Mouse (Mus musculus): Measurements from ENCODE around the gene Fam131a. TPM values are rescaled to one million over a fixed set of nuclear protein-coding genes. Genes with fewer than 3 reads are reported as not detected.
A peak's percentile ranks its signal among the peaks of the same experiment; 100 is the strongest.

Gene Fam131a
- total RNA-seq, 1 experiment: 1.9 TPM

- H3K27ac ChIP-seq (ENCODE audit: insufficient read depth, low read depth, low read length, poor library complexity, severe bottlenecking): no peak overlapping the region
- H3K36me3 ChIP-seq (ENCODE audit: control insufficient read depth, insufficient read depth, low read length, poor library complexity, severe bottlenecking): no peaks in the 10 kb centered on the region; the same call in 1 of the 2 replicates
- H3K9ac ChIP-seq (ENCODE audit: insufficient read depth, low read depth, low read length, poor library complexity, severe bottlenecking): no peak overlapping the region
- in situ Hi-C loops (cut with MboI; ENCODE audit: low sequenced_read_pairs in 2 of 2, unreplicated experiment in 2 of 2): no loop called here
- H3K9me3 ChIP-seq (ENCODE audit: control insufficient read depth, insufficient read depth, low read depth, low read length): no peaks in the 10 kb centered on the region
- TF ChIP-seq CHD2 (IDR thresholded peaks at IDR 0.05; ENCODE audit: low read depth, low read length): no peak
- TF ChIP-seq HCFC1 (IDR thresholded peaks at IDR 0.05; ENCODE audit: borderline replicate concordance, insufficient read depth, low read length): no peak
- H3K4me3 ChIP-seq (ENCODE audit: insufficient read depth in 1 of 2, low read depth in 1 of 2, low read length in 2 of 2, poor library complexity in 1 of 2, severe bottlenecking in 1 of 2): no peak overlapping the region
- DNase-seq (ENCODE audit: low read depth, low spot score): no peak
- H3K4me1 ChIP-seq (ENCODE audit: control insufficient read depth in 2 of 2, insufficient read depth in 2 of 2, low read length in 2 of 2, poor library complexity in 1 of 2): no peaks in the 10 kb centered on the region
Measured at GRCm38 (mm10) chr16:20739845-20740244, 46.8 kb downstream of the Fam131a start.

- no peak overlapping the region for H3K4me3 ChIP-seq (ENCODE audit: insufficient read depth in 1 of 2, low read depth in 1 of 2, low read length in 2 of 2, poor library complexity in 1 of 2, severe bottlenecking in 1 of 2)
- H3K9ac ChIP-seq (ENCODE audit: insufficient read depth, low read depth, low read length, poor library complexity, severe bottlenecking): no peak overlapping the region
- no peak overlapping the region for H3K27ac ChIP-seq (ENCODE audit: insufficient read depth, low read depth, low read length, poor library complexity, severe bottlenecking)
- in situ Hi-C loops (cut with MboI; ENCODE audit: low sequenced_read_pairs in 2 of 2, unreplicated experiment in 2 of 2): no loop called here
- H3K4me1 ChIP-seq (ENCODE audit: control insufficient read depth in 2 of 2, insufficient read depth in 2 of 2, low read length in 2 of 2, poor library complexity in 1 of 2): 0 out of 4 replicates have a peak, but pooled peaks cover 0 to 2% of the 10 kb centered on the region in 2 experiments
- DNase-seq (ENCODE audit: low read depth, low spot score): no peak
- H3K9me3 ChIP-seq (ENCODE audit: control insufficient read depth, insufficient read depth, low read depth, low read length): no peaks in the 10 kb centered on the region
- no peaks in the 10 kb centered on the region for H3K36me3 ChIP-seq (ENCODE audit: control insufficient read depth, insufficient read depth, low read length, poor library complexity, severe bottlenecking)
- TF ChIP-seq ZC3H11A (IDR thresholded peaks at IDR 0.05; ENCODE audit: borderline replicate concordance, low read depth, low read length): no peak
- no peak for TF ChIP-seq CHD2 (IDR thresholded peaks at IDR 0.05; ENCODE audit: low read depth, low read length)
- no peak for TF ChIP-seq MAFK (IDR thresholded peaks at IDR 0.05; ENCODE audit: insufficient read depth, low read depth, low read length)
- TF ChIP-seq HCFC1 (IDR thresholded peaks at IDR 0.05; ENCODE audit: borderline replicate concordance, insufficient read depth, low read length): no peak
- TF ChIP-seq ZNF384 (IDR thresholded peaks at IDR 0.05; ENCODE audit: low read depth, low read length): no peak
Measured at GRCm38 (mm10) chr16:20746641-20747040, 53.6 kb downstream of the Fam131a start.

- Histone ChIP-seq H3K27ac (ENCODE audit: insufficient read depth, low read depth, low read length, poor library complexity, severe bottlenecking) (no peak overlapping the region), H3K4me1 (ENCODE audit: control insufficient read depth in 2 of 2, insufficient read depth in 2 of 2, low read length in 2 of 2, poor library complexity in 1 of 2) (0 out of 4 replicates have a peak, but pooled peaks cover 0 to 2% of the 10 kb centered on the region in 2 experiments), H3K36me3 (ENCODE audit: control insufficient read depth, insufficient read depth, low read length, poor library complexity, severe bottlenecking) (no peaks in the 10 kb centered on the region), H3K9me3 (ENCODE audit: control insufficient read depth, insufficient read depth, low read depth, low read length) (no peaks in the 10 kb centered on the region), H3K9ac (ENCODE audit: insufficient read depth, low read depth, low read length, poor library complexity, severe bottlenecking) (no peak overlapping the region), H3K4me3 (ENCODE audit: insufficient read depth in 1 of 2, low read depth in 1 of 2, low read length in 2 of 2, poor library complexity in 1 of 2, severe bottlenecking in 1 of 2) (no peak overlapping the region)
- in situ Hi-C loops (cut with MboI; ENCODE audit: low sequenced_read_pairs in 2 of 2, unreplicated experiment in 2 of 2): loop anchor here in 1 of 2 experiments (25.0 kb wide), 1 partner anchor 437 kb away; no protein-coding TSS in a partner anchor
- DNase-seq (ENCODE audit: low read depth, low spot score): no peak
- TF ChIP-seq ZC3H11A (IDR thresholded peaks at IDR 0.05; ENCODE audit: borderline replicate concordance, low read depth, low read length) (no peak), ZNF384 (IDR thresholded peaks at IDR 0.05; ENCODE audit: low read depth, low read length) (peak; percentile 80)
Measured at GRCm38 (mm10) chr16:20750518-20750917, 57.5 kb downstream of the Fam131a start.

Other genes with a start within 250 kb of the Fam131a start
- gene Eif2b5, start 194.4 kb upstream of the Fam131a start, total RNA-seq (2012; rRNA removed): 159 and 173 TPM in 2 replicates
- gene Dvl3, start 176.3 kb upstream of the Fam131a start, total RNA-seq (2012; rRNA removed): 10.6 and 10.8 TPM in 2 replicates
- gene Ap2m1, start 157.8 kb upstream of the Fam131a start, total RNA-seq (2012; rRNA removed): 170 and 236 TPM in 2 replicates
- 49.8 and 64.0 TPM in 2 replicates for gene Abcf3, start 144.7 kb upstream of the Fam131a start, total RNA-seq (2012; rRNA removed)
- 0.69 and 1.2 TPM in 2 replicates for gene Vwa5b2, start 103.8 kb upstream of the Fam131a start, total RNA-seq (2012; rRNA removed)
- 21.6 and 23.0 TPM in 2 replicates for gene Eef1akmt4, start 81.6 kb upstream of the Fam131a start, total RNA-seq (2012; rRNA removed)
- gene Gm49333, start 81.6 kb upstream of the Fam131a start, total RNA-seq (2012; rRNA removed): not detected in 2 replicates
- gene Alg3, start 81.5 kb upstream of the Fam131a start, total RNA-seq (2012; rRNA removed): 28.9 and 43.3 TPM in 2 replicates
- 0.32 and 0.58 TPM in 2 replicates for gene Camk2n2, start 72.0 kb upstream of the Fam131a start, total RNA-seq (2012; rRNA removed)
- gene Ece2, start 63.4 kb upstream of the Fam131a start, total RNA-seq (2012; rRNA removed): 6.7 and 11.3 TPM in 2 replicates
- gene Psmd2, start 41.6 kb upstream of the Fam131a start, total RNA-seq (2012; rRNA removed): 200 and 302 TPM in 2 replicates
- 460 and 546 TPM in 2 replicates for gene Eif4g1, start 24.9 kb upstream of the Fam131a start, total RNA-seq (2012; rRNA removed)
- gene Polr2h, start 24.4 kb downstream of the Fam131a start, total RNA-seq (2012; rRNA removed): 125 and 134 TPM in 2 replicates
- gene Clcn2, start 24.5 kb downstream of the Fam131a start, total RNA-seq (2012; rRNA removed): 38.2 and 104 TPM in 2 replicates
- gene Chrd, start 39.9 kb downstream of the Fam131a start, total RNA-seq (2012; rRNA removed): 3.7 and 9.6 TPM in 2 replicates
- 0.18 and 1.2 TPM in 2 replicates for gene Thpo, start 41.3 kb downstream of the Fam131a start, total RNA-seq (2012; rRNA removed)